Comparison of ENCODE assay signal across 8 mouse cellular contexts in genomic region chrX:77432846-77433810, GRCm38 (mm10).
A peak's percentile ranks its signal among the peaks of the same experiment; 100 is the strongest.
DNase-seq lines count a peak whose midpoint lies in the region; ATAC-seq lines count a peak whose summit lies in the region.

No protein-coding gene starts in this region.

- DNase-seq in CD4-positive helper T cell, adult 2 months (ENCODE audit: low read depth, low spot score): peak; percentile 94
- DNase-seq in brain, embryonic 18.5 days (ENCODE audit: low read depth, low spot score): peak; percentile 86
- peak; percentile 96 for DNase-seq in kidney, postnatal 14 days
- DNase-seq in liver, embryonic 13.5 days: peak; percentile 81
- DNase-seq in neural tube, embryonic 10.5 days (ENCODE audit: extremely low spot score, low spot score): peak; percentile 93

- no peaks in the 10 kb centered on the region for H3K9me3 ChIP-seq in heart, embryonic 14.5 days (ENCODE audit: control insufficient read depth, low read length)
- no peaks in the 10 kb centered on the region for H3K9me3 ChIP-seq in liver, embryonic 13.5 days (replicated peaks)
- no peaks in the 10 kb centered on the region for H3K9me3 ChIP-seq in stomach, embryonic 16.5 days (replicated peaks; ENCODE audit: control insufficient read depth, low read length)

- no peak overlapping the region for H3K9ac ChIP-seq in heart, embryonic 14.5 days (ENCODE audit: low read length)
- no peak overlapping the region for H3K9ac ChIP-seq in liver, embryonic 13.5 days
- no peak overlapping the region for H3K9ac ChIP-seq in stomach, embryonic 16.5 days (ENCODE audit: low read length)

- H3K36me3 ChIP-seq in heart, embryonic 14.5 days (ENCODE audit: control insufficient read depth, insufficient read depth, low read length): no peaks in the 10 kb centered on the region
- no peaks in the 10 kb centered on the region for H3K36me3 ChIP-seq in liver, embryonic 13.5 days
- H3K36me3 ChIP-seq in stomach, embryonic 16.5 days (ENCODE audit: control insufficient read depth, insufficient read depth, low read length): no peaks in the 10 kb centered on the region

- 16% methylated on average over 27 of the region's 29 CpGs for WGBS in heart, embryonic 14.5 days
- 17% methylated on average over 28 of the region's 29 CpGs for WGBS in liver, embryonic 13.5 days (ENCODE audit: insufficient replicate concordance)
- WGBS in stomach, embryonic 16.5 days: 13% methylated on average over 24 of the region's 29 CpGs

- no peaks in the 10 kb centered on the region for H3K27me3 ChIP-seq in heart, embryonic 14.5 days (ENCODE audit: control insufficient read depth, insufficient read depth, low read length)
- no peaks in the 10 kb centered on the region for H3K27me3 ChIP-seq in liver, embryonic 13.5 days
- no peaks in the 10 kb centered on the region for H3K27me3 ChIP-seq in stomach, embryonic 16.5 days (ENCODE audit: control insufficient read depth, insufficient read depth, low read length)

- ATAC-seq in erythroid progenitor cell, adult 5-6 weeks (replicated peaks; ENCODE audit: low FRiP score, poor library complexity, severe bottlenecking): peak; percentile 59; the same call in 1 of the 2 replicates
- peak; percentile 91 for ATAC-seq in heart, embryonic 14.5 days (ENCODE audit: insufficient number of reproducible peaks, insufficient read depth, low FRiP score, low read depth)
- peak; percentile 88 for ATAC-seq in liver, embryonic 13.5 days (ENCODE audit: low read depth)
- ATAC-seq in stomach, embryonic 16.5 days (ENCODE audit: insufficient read depth, low FRiP score): peak; percentile 96

- peak overlapping the region; percentile 41 to 64 for H3K27ac ChIP-seq in heart, embryonic 14.5 days (replicated peaks in 1 of 2; ENCODE audit: control insufficient read depth in 1 of 2, insufficient read depth in 1 of 2, low read depth in 2 of 2, low read length in 2 of 2)
- H3K27ac ChIP-seq in liver, embryonic 13.5 days: no peak overlapping the region
- H3K27ac ChIP-seq in stomach, embryonic 16.5 days (ENCODE audit: low read length): peak overlapping the region; percentile 66

- peaks cover 0 to 2% of the 10 kb centered on the region in 2 experiments; a peak in 1 of 4 replicates for H3K4me1 ChIP-seq in heart, embryonic 14.5 days (ENCODE audit: control insufficient read depth in 2 of 2, insufficient read depth in 2 of 2, low read length in 2 of 2)
- H3K4me1 ChIP-seq in liver, embryonic 13.5 days (replicated peaks): peaks cover 6% of the 10 kb centered on the region
- H3K4me1 ChIP-seq in stomach, embryonic 16.5 days (ENCODE audit: control insufficient read depth, insufficient read depth, low read length): no peaks in the 10 kb centered on the region

- peak overlapping the region; percentile 24 to 32; a peak in 3 of 4 replicates for H3K4me3 ChIP-seq in heart, embryonic 14.5 days (ENCODE audit: control insufficient read depth in 1 of 2, insufficient read depth in 1 of 2, low read depth in 1 of 2, low read length in 2 of 2)
- peak overlapping the region; percentile 28 for H3K4me3 ChIP-seq in liver, embryonic 13.5 days (replicated peaks)
- H3K4me3 ChIP-seq in stomach, embryonic 16.5 days (replicated peaks; ENCODE audit: low read length): peak overlapping the region; percentile 30

- peak overlapping the region; percentile 57 for H3K4me2 ChIP-seq in heart, embryonic 14.5 days (ENCODE audit: low read length)
- peak overlapping the region; percentile 55 for H3K4me2 ChIP-seq in liver, embryonic 13.5 days
- peak overlapping the region; percentile 48 for H3K4me2 ChIP-seq in stomach, embryonic 16.5 days (ENCODE audit: low read depth, low read length)
